Mouse (Mus musculus) C2C12 (cell line): ENCODE results near the gene Lrmda.

ENCODE experiments used
- CEBPB ChIP-seq: IDR thresholded peaks from one replicate; pipeline ENCODE4 v1.6.1; 2011; ENCODE audit warnings: low read depth, mild to moderate bottlenecking, control low read depth, moderate library complexity
- CTCF ChIP-seq: IDR thresholded peaks from one replicate; pipeline ENCODE4 v1.5.1; 2011; ENCODE audit not compliant: control insufficient read depth, insufficient read depth, insufficient read length

GRCm38 (mm10) chr14:22782365-22782764 is 762.9 kb downstream of the Lrmda start:
- TF ChIP-seq CTCF (no peak), CEBPB (no peak)
